Mouse (Mus musculus) brain, embryonic 14.5 days (tissue): ENCODE data around the gene Apoc4.

Experiments
- CTCF ChIP-seq: fragments of 200-500 bp; IDR thresholded peaks from 2 replicates; pipeline ENCODE4 v1.5.1; 2012; ENCODE audit warnings: inconsistent platforms, mild to moderate bottlenecking, moderate library complexity, borderline replicate concordance; ENCODE audit not compliant: insufficient read depth, insufficient read length; ENCODE audit errors: extremely low read depth
- POLR2A ChIP-seq: fragments of 200-500 bp; IDR thresholded peaks from 2 replicates; pipeline ENCODE4 v1.6.1; 2012; ENCODE audit warnings: mild to moderate bottlenecking, inconsistent platforms, borderline replicate concordance; ENCODE audit not compliant: poor library complexity, insufficient read depth, insufficient read length, severe bottlenecking; ENCODE audit errors: extremely low read depth

DNA sequence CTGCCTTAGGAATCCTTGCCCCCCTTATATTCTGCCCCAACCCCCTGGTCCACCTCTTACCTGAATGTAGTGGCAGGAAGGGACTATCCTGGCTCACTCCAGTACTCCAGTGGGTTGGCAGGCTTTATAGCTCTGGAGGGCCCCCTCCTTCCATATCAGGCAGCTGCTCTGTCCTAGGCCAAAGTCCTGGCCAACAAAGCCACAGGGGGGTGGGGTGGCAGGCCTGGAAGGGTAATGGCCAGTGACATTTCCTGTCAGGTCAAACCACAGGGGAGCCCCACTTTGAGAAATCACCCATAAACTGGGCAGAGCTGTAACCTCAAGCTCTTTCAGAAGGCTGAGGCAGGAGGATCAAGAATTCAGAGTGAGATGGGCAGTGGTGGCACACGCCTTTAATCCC, 4.6 kb downstream of the Apoc4 start:
- TF ChIP-seq POLR2A (no peak), CTCF (no peak)
